Mouse (Mus musculus) T-helper 17 cell (primary cell): ENCODE data around the gene Zfp616.

Source experiments
- in situ Hi-C, 2 experiments: fragments of 300-600 bp; cut with MboI, MseI; formaldehyde crosslinking; loops; 1 replicate in 1 of 2; 2 replicates in 1 of 2; pipeline ENCODE4 v1.15.1; 2025; ENCODE audit warnings: high pct_unique_total_duplicates in 2 of 2

The Zfp616 gene

GRCm38 (mm10) chr11:74069655-74070054 is at the start of gene Zfp616:
TSS of gene Zfp616 (plus strand) at chr11:74069955.
- in situ Hi-C loops: no loop called here

- in situ Hi-C loops: no loop called here
Observed at GRCm38 (mm10) chr11:74051347-74051746, 18.4 kb upstream of the Zfp616 start.

GRCm38 (mm10) chr11:74056451-74056850 is 13.3 kb upstream of the Zfp616 start, which contains the start of the genes Olfr139 and Olfr399:
TSS of gene Olfr139 (minus strand) at chr11:74056551.
TSS of gene Olfr399 (minus strand) at chr11:74056615.
- in situ Hi-C loops: no loop called here

- in situ Hi-C loops: no loop called here
Observed at GRCm38 (mm10) chr11:74100724-74101123, 31.0 kb downstream of the Zfp616 start.

DNA sequence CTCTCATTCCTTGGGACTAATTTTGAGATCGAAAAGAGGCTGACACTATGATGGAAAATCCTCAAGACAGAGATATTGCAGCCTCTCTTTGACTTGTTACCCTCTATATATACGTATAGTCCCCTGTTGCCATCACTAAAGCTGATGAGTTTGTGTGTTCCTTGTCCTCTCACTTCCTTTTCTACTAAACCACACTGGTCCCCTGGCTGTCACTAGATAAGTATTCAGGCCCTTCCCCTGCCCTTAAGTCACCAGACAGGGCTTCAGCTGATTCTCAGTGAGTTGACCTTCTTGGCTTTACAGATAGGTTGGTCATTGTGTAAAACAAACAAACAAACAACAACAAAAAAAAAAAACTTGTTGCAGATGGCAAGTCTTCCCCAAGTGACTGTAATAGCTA is 31.8 kb downstream of the Zfp616 start:
- in situ Hi-C loops: no loop called here

DNA sequence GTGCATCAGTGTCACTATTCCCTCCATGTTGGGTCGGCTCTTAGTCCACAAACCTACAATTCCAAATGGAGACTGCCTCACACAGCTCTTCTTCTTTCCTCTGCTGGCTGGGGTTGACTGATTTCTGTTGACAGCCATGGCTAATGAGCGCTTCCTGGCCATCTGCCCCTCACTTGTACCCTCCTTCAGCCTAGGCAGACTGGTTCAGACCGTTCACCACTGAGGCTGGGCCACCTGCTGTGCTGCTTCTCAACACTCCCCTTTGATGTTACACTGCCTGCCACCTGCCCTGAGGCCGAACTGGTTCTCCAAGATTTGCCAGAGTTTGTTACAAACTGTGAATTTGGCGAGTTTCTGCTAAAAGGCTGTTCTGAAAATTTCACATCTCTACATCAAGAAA is 35.3 kb downstream of the Zfp616 start:
- in situ Hi-C loops: no loop called here

- in situ Hi-C loops: no loop called here
Observed at GRCm38 (mm10) chr11:74113412-74113811, 43.7 kb downstream of the Zfp616 start, which contains the start of gene Olfr401. TSS of gene Olfr401 (plus strand) at chr11:74113712.
